Mouse (Mus musculus) right cerebral cortex, postnatal 14 days (tissue): Measurements from ENCODE around the gene Zfp768.
A peak's percentile ranks its signal among the peaks of the same experiment; 100 is the strongest.
"Not testable (repeated sequence)": the region's sequence is repeated elsewhere in the genome, so short reads cannot be mapped to it uniquely, and the experiment has no call there.

Experiments
- DNase-seq: peaks from one replicate; pipeline ENCODE4 v3.0.0; 2022

Zfp768 gene

GRCm38 (mm10) chr7:127355796-127356195 lies 10.4 kb upstream of the Zfp768 start:
- DNase-seq = no peak

DNA sequence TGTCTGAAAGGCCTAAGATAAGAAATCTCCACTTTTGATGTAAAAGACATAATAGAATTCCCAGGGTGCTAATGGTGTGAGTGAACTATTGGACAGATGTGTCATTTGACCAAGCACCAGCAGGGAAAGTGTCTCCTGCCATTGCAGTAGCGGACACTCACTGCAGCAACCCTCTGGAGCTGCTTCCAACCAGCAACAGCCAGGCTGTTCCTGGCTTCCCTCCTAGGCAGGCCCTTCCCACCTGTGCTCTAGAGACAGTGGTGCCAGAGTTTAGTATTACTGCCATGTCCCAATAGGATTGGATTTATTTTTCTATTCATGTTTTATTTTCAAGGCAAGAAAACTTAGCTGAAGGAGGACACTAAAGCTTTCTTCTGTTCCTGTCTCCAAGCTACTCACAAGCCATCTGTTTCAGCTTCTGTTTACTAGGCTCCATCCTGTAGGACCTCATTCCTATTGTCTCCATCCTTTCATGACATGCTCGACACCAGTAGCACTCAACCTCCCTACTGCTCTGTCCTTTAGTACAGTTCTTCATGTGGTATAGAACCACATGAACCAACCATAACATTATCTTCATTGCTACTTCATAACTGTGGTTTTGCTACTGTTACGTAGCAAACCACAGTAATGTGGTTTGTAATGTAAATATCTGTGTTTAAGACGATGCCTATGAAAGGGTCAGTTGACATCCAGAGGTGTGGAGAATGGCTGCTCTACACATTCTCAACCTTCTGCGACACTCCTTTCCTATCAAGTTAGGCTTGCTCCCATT lies 6.0 kb upstream of the Zfp768 start:
- no peak for DNase-seq

- no peak for DNase-seq
Measured at GRCm38 (mm10) chr7:127346676-127347075, 1.3 kb upstream of the Zfp768 start.

GRCm38 (mm10) chr7:127345092-127345491 lies 297 bp downstream of the Zfp768 start:
- DNase-seq = peak; percentile 52

DNA sequence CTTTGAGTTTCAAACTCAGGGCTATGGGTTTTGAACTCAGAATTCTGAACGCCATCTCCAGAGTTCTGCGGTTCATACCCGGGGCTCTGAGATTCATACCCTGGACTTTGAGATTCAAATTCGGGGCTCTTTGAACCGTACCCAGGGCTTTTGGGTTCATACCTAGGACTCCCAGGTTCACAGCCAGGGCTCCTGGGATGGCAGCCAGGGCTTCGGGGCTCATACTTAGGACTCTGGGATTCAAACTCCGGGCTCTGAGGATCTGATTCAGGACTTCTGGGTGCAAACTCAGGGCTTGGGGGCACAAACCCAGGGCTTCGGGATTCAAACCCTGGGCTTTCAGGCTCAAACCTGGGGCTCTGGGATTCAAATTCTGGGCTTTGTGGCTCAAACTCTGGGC lies 1.0 kb downstream of the Zfp768 start:
- DNase-seq = no peak

DNA sequence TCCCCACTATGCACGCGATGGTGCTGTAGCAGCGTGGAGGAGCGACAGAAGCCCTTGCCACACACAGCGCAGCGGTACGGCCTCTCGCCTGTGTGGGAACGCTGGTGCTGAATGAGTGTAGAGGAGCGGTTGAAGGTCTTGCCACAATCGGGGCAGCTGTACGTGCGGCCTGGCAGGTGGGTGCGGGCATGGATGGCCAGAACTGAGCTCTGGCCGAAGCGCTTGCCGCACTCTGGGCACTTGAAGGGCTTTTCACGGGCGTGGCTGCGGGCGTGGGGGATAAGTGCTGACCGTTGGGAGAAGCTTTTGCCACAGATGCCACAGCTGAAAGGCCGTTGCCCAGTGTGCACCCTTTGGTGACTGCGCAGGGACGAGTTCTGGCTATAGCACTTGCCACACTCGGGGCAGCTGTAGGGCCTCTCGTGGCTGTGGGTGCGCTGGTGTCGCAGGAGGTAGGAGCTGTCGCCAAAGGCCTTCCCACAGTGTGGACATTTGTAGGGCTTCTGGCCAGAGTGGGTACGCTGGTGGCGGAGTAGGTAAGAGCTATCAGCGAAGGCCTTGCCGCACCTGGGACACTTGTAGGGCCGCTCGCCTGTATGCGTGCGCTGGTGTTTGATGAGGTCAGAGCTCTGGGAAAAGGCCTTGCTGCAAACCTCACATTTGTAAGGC lies 1.9 kb downstream of the Zfp768 start:
- no peak for DNase-seq

DNA sequence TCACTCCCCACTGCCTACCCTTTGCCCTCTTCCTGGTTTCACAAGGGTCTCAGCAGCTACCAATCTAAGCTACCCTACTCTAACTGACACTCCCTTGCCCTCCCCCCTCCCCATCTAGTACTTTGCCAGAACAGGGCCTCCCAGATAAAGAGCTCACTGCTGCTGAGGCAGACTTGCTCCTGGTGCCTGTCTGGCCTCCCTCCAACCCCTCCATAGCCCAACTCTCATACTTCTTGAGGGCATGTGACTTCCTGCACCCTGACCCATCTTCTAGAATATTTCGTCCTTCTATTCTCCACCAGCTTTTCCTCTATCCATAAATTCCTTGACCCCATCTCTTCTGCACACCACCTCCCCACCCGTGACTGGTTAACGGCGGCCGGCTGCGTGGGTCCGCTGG lies 2.5 kb downstream of the Zfp768 start:
- no peak for DNase-seq

DNA sequence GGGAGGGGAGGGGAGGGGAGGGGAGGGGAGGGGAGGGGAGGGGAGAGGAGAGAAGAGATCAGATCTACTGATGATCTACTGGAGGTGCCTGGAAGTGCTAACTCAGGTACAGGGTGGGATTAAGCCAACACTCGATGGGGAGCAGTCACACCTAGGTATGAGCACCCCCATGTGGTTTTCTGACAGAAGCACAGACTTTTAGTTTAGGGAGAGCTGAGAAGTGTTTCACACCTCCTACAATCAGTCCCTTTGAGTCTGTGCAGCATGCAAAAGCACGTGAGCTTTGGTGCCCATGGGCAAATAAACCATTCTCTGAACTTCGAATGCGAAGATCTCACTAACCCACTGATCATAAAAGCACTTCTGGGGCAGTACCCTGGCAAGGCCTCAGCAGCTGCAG lies 3.1 kb downstream of the Zfp768 start:
- no peak for DNase-seq

- not testable (repeated sequence) for DNase-seq
Measured at GRCm38 (mm10) chr7:127341861-127342260, 3.5 kb downstream of the Zfp768 start.

DNA sequence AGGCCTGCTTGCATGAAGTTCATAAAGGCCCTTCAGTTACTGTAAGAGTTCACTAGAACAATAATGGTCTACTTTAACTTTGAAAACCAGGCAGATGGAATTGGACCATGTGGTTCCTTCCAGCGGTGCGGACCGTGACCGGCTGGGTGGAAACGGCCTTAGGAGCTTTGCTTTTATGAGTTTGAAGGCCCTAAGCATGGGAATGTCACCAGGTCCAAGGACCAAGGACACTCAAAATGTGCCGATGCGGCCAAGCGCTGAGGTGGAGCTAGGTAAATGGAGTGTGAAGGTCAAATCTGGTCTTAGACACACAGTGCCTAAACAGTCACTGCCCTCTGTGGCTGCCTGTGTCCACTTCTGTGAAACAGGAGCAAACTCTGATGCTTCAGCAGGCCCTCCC lies 4.0 kb downstream of the Zfp768 start:
- DNase-seq = no peak

GRCm38 (mm10) chr7:127337636-127338035 lies 7.8 kb downstream of the Zfp768 start:
- DNase-seq = no peak

- DNase-seq = no peak
Measured at GRCm38 (mm10) chr7:127335604-127336003, 9.8 kb downstream of the Zfp768 start.

DNA sequence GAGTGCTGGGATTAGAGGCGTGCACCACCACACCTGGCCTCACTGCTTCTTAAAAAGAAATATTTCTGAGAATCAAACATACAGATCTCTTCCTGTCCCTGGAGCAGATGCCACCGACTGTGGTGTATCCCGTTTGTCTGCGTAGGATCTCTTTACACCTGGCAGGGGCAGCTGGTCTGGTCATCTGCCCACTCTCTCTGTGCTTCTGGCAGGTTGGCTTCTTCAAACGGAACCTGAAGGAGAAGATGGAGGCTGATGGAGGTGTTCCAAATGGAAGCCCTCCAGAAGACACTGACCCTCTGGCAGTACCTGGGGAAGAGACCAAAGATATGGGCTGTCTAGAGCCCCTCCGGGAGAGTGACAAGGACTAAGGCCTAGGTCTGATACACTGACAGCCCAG lies 12.1 kb downstream of the Zfp768 start:
- no peak for DNase-seq

DNA sequence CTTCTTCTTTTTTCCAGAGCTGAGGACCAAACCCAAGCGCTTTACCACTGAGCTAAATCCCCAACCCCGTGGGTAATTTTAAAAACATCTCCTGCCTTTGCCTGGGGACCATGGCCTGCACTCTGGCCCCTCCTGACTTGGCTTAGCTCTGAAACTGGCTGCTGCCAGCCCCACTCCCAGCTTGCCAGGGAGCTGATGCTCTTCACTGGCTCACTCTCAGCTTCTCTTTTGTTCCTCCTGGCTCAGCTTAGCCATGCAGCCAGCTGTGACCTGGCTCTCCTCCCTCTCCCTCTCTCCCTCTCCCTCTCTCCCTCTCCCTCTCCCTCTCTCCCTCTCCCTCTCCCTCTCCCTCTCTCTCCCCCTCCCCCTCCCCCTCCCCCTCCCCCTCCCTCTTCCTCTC lies 18.7 kb downstream of the Zfp768 start:
- peak; percentile 18 for DNase-seq

DNA sequence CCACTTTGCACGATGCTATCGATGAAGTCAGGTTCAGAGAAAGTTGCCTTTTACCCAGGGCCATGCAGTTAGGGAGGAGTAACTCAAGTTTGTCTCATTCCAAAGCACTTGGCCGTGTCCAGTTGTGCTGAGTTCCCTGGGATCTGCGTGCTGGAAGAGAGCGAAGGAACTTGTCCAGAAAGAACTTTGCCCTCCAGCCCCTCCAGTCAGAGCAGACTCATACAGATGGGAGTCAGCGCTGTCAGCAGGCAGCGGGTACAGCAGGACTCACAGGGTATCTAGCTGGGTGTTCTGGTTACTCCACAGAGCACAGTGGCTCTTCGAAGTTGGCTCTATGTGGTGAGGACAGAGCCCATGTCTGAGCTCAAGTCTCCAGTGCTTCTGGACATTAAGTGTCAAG lies 19.8 kb downstream of the Zfp768 start:
- DNase-seq = no peak

DNA sequence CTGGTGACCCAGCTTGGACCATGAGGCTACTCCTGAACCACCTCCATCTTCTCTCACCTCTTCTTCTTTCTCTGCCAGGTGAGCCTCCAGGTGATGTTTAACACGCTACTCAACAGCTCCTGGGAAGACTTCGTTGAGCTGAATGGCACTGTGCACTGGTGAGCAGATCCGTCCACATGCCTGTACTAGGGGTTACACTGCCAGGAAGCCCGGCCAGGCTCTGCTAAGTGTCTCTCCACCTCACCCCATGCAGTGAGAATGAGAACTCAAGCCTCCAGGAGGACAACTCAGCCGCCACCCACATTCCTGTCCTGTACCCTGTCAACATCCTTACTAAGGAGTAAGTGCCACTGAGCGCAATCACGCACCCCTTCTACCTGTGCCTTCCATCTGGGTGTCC lies 20.4 kb downstream of the Zfp768 start:
- DNase-seq = no peak

DNA sequence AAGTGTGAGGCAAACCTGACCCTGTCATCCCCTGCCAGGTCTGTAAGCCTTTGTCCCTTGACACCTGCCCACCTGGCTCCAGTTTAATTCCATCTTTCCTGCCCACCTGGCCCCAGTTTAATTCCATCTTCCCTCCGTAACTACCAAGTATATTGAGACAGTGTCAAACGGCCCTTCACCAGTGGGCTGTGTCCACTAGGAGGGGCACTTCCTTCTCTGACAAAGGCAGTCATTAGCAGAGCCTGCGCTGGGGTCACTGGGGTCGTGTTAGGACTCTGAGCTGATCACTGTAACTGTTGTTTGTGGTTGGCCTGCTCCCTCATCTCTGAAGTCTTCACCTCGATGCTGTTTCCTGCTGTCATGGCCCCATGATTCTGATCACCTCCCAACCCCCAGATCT lies 23.3 kb downstream of the Zfp768 start:
- DNase-seq = no peak

GRCm38 (mm10) chr7:127321106-127321505 lies 24.3 kb downstream of the Zfp768 start:
- no peak for DNase-seq

GRCm38 (mm10) chr7:127313912-127314311 lies 31.5 kb downstream of the Zfp768 start:
- DNase-seq = no peak

DNA sequence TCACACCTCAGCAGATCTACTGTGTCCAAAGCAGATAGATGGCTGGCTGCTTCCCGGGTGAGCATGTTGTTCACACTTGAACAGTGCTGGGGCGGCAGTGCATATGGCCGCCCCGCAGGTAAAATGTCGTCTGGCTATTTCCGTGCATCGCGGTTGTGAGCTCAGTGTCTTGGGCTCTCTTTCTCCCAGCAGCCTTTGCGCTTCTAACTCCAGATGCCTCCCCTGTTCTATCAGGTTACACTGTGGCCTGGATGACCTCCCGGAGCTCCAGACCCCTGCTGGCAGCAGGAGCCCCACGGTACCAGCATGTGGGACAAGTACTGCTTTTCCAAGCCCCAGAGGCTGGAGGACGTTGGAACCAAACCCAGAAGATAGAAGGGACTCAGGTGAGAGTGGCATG lies 35.4 kb downstream of the Zfp768 start:
- no peak for DNase-seq

- no peak for DNase-seq
Measured at GRCm38 (mm10) chr7:127308887-127309286, 36.5 kb downstream of the Zfp768 start.

- no peak for DNase-seq
Measured at GRCm38 (mm10) chr7:127308431-127308830, 37.0 kb downstream of the Zfp768 start.

DNA sequence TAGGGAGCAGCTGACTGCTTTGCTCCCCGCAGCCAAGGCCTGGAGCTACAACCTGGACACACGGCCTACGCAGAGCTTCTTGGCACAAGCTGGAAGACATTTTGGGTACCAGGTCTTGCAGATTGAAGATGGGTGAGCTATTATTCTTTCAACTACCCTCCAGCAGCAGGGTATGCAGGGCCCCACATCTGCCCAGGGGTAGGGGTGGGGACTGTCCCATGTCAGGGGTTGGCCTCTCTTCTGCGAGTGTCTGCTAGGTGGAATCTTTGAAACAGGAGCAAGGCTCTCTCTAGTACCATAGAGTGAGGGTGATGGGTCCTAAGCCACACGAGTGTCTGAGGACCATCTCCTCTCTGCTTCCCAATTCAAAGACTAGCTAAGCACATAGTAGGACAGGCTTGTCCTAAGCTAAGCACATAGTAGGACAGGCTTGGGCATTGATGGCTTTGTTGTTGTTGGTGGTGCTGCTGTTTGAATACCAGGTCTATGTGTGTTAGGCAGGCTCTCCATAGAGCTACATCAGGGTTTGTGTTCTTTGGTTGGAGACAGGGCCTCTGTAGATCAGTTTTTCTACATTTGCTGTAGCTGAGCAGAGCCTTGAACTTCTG lies 47.7 kb downstream of the Zfp768 start:
- no peak for DNase-seq
